Mouse (Mus musculus): ENCODE data around the gene Pno1. TPM values are rescaled to one million over a fixed set of nuclear protein-coding genes. Genes with fewer than 3 reads are reported as not detected.

Gene Pno1
- polyA plus RNA-seq, 1 experiment from 2014 or later = 78.4 TPM

GRCm38 (mm10) chr11:17212141-17212495 lies 750 bp upstream of the Pno1 start:
- under 1% methylated on average over 10 of the region's 10 CpGs for WGBS
- Histone ChIP-seq H3K9ac (peak overlapping the region; percentile 60; the same call in 1 of the 2 replicates), H3K27me3 (replicated peaks) (no peaks in the 10 kb centered on the region), H3K9me3 (no peaks in the 10 kb centered on the region), H3K4me1 (peaks cover 10% of the 10 kb centered on the region), H3K4me3 (replicated peaks) (peak overlapping the region; percentile 99), H3K36me3 (no peaks in the 10 kb centered on the region), H3K4me2 (peak overlapping the region; percentile 63), H3K27ac (peak overlapping the region; percentile 83)
- no peak for ATAC-seq (ENCODE audit: insufficient read depth, low FRiP score, low read depth)

GRCm38 (mm10) chr11:17202481-17202880 lies 8.9 kb downstream of the Pno1 start:
- Histone ChIP-seq H3K4me3 (replicated peaks) (no peak overlapping the region), H3K36me3 (peaks cover 15% of the 10 kb centered on the region; the same call in 1 of the 2 replicates), H3K9ac (no peak overlapping the region), H3K27ac (no peak overlapping the region), H3K4me1 (no peaks in the 10 kb centered on the region), H3K4me2 (no peak overlapping the region), H3K9me3 (no peaks in the 10 kb centered on the region), H3K27me3 (replicated peaks) (no peaks in the 10 kb centered on the region)
- 86% methylated on average over 6 of the region's 6 CpGs for WGBS
- no peak for ATAC-seq (ENCODE audit: insufficient read depth, low FRiP score, low read depth)

GRCm38 (mm10) chr11:17200936-17201335 lies 10.4 kb downstream of the Pno1 start:
- H3K36me3 ChIP-seq = peaks cover 24% of the 10 kb centered on the region; the same call in 1 of the 2 replicates
- H3K4me3 ChIP-seq (replicated peaks) = no peak overlapping the region
- H3K9me3 ChIP-seq = no peaks in the 10 kb centered on the region
- 81% methylated on average over 4 of the region's 4 CpGs for WGBS
- H3K9ac ChIP-seq = no peak overlapping the region
- H3K27ac ChIP-seq = no peak overlapping the region
- ATAC-seq (ENCODE audit: insufficient read depth, low FRiP score, low read depth) = no peak
- no peak overlapping the region for H3K4me2 ChIP-seq
- H3K4me1 ChIP-seq = no peaks in the 10 kb centered on the region
- H3K27me3 ChIP-seq (replicated peaks) = no peaks in the 10 kb centered on the region

DNA sequence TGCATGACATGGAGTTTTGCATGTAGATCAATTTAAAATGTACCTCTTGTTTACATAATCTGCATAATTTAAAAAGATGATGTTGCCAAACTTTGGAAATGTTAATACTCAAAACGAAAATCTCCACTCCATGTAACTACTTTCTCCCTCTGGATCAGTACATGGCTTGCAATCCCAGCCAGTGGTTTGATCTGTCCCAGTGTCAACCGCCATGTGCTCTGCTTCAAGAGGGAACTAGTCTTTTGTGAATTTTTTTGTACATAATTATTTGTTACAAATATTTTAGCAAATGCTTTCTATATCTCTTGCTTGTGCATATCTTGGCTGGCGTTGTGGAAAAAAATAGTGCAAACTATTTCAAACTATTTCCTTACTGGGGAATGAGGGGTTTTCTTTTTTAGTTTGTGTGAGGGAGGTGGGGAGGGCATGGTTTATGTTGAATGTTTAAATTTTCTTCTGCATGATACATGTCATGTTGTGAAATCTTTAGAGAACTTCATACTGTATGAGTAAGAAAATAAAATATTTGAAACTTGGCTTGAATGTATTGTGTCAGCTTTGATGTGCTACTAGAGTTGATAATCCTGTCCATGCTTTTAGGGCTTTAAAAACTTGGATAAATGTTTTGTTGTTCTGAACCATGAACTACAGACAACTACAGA lies 11.4 kb downstream of the Pno1 start:
- Histone ChIP-seq H3K9ac (no peak overlapping the region), H3K36me3 (peaks cover 33% of the 10 kb centered on the region), H3K4me3 (replicated peaks) (no peak overlapping the region), H3K27ac (no peak overlapping the region), H3K9me3 (no peaks in the 10 kb centered on the region), H3K4me1 (no peaks in the 10 kb centered on the region), H3K27me3 (replicated peaks) (no peaks in the 10 kb centered on the region), H3K4me2 (no peak overlapping the region)
- ATAC-seq (ENCODE audit: insufficient read depth, low FRiP score, low read depth) = no peak
- WGBS = 84% methylated on average over 3 of the region's 3 CpGs

DNA sequence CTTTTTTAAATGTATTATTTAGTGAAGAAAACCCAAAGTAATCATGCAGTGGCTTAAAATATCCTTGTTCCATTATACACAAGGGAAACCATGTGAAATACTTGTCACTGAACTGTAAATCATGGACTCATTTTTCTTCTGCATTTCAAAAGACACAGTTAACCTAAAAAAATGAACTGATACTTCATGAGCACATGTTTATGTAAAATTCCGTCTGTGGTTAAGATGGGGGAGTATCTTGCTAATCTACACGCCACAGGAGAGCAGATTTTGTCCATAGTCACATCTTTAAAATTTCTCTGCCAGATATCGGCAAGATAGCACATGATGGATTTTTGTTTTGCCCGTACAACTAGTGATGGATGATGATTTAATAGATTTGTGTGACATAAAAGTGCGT lies 12.2 kb downstream of the Pno1 start:
- no peaks in the 10 kb centered on the region for H3K4me1 ChIP-seq
- H3K27ac ChIP-seq = no peak overlapping the region
- no peaks in the 10 kb centered on the region for H3K27me3 ChIP-seq (replicated peaks)
- H3K36me3 ChIP-seq = peaks cover 36% of the 10 kb centered on the region
- 76% methylated on average over 5 of the region's 5 CpGs for WGBS
- no peak for ATAC-seq (ENCODE audit: insufficient read depth, low FRiP score, low read depth)
- H3K9me3 ChIP-seq = no peaks in the 10 kb centered on the region
- H3K4me2 ChIP-seq = no peak overlapping the region
- no peak overlapping the region for H3K4me3 ChIP-seq (replicated peaks)
- H3K9ac ChIP-seq = no peak overlapping the region

GRCm38 (mm10) chr11:17192151-17192844 lies 19.1 kb downstream of the Pno1 start:
- Histone ChIP-seq H3K9me3 (no peaks in the 10 kb centered on the region), H3K9ac (no peak overlapping the region), H3K27ac (no peak overlapping the region), H3K4me1 (no peaks in the 10 kb centered on the region), H3K4me2 (no peak overlapping the region), H3K36me3 (peaks cover 23% of the 10 kb centered on the region), H3K27me3 (replicated peaks) (no peaks in the 10 kb centered on the region), H3K4me3 (replicated peaks) (no peak overlapping the region)
- WGBS = 71% methylated on average over 9 of the region's 9 CpGs
- ATAC-seq (ENCODE audit: insufficient read depth, low FRiP score, low read depth) = no peak

- Histone ChIP-seq H3K4me1 (no peaks in the 10 kb centered on the region), H3K27ac (no peak overlapping the region), H3K36me3 (no peaks in the 10 kb centered on the region), H3K4me3 (replicated peaks) (no peak overlapping the region), H3K4me2 (no peak overlapping the region), H3K27me3 (replicated peaks) (no peaks in the 10 kb centered on the region), H3K9me3 (no peaks in the 10 kb centered on the region), H3K9ac (no peak overlapping the region)
- WGBS = 67% methylated on average over 3 of the region's 3 CpGs
- no peak for ATAC-seq (ENCODE audit: insufficient read depth, low FRiP score, low read depth)
Observed at GRCm38 (mm10) chr11:17188786-17189185, 22.6 kb downstream of the Pno1 start.

DNA sequence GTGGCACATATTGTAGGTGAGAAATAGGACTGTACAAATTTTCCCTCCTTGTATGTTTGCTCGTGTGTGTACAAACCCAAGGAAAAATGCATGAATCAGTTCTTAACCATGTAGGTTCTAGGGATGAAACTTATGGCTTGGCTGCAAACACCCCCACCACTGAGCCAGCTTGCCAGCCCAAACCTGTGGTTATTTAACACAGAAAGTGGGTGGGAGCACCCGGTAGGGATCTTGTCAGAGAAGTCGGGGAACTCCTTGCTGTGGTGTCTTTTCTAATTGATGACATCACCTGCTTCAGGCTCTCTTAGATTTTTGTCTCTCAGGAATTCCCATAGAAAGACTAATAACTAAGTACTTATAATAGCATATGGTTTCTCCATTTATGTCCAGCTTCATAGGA lies 23.7 kb downstream of the Pno1 start:
- Histone ChIP-seq H3K4me1 (no peaks in the 10 kb centered on the region), H3K9ac (no peak overlapping the region), H3K36me3 (no peaks in the 10 kb centered on the region), H3K9me3 (no peaks in the 10 kb centered on the region), H3K4me3 (replicated peaks) (no peak overlapping the region), H3K27me3 (replicated peaks) (no peaks in the 10 kb centered on the region), H3K4me2 (no peak overlapping the region), H3K27ac (no peak overlapping the region)
- ATAC-seq (ENCODE audit: insufficient read depth, low FRiP score, low read depth) = no peak
- 86% methylated on average over 3 of the region's 3 CpGs for WGBS

DNA sequence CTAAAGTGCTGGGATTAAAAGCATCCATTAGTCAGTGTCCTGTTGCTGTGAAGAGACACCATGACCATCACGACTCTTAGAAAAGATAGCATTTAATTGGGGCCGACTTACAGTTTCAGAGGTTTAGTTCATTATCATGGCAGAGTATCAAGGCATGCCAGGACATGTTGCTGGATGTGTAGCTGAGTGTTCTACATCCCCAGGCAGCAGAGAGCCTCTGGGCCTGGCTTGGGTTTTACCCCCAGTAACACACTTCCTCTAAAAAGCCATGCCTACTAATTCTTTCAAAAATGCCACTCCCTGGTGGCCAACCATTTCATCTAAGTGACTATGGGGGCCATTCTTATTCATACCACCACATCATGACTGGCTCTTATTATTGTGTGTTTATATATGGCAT lies 28.2 kb downstream of the Pno1 start:
- no peak for ATAC-seq (ENCODE audit: insufficient read depth, low FRiP score, low read depth)
- no peaks in the 10 kb centered on the region for H3K27me3 ChIP-seq (replicated peaks)
- no peak overlapping the region for H3K4me2 ChIP-seq
- H3K9me3 ChIP-seq = no peaks in the 10 kb centered on the region
- H3K9ac ChIP-seq = no peak overlapping the region
- no peaks in the 10 kb centered on the region for H3K4me1 ChIP-seq
- WGBS = 85% methylated on average over 2 of the region's 2 CpGs
- H3K4me3 ChIP-seq (replicated peaks) = no peak overlapping the region
- no peak overlapping the region for H3K27ac ChIP-seq
- no peaks in the 10 kb centered on the region for H3K36me3 ChIP-seq

GRCm38 (mm10) chr11:17181807-17182206 lies 29.6 kb downstream of the Pno1 start, which contains the start of gene Wdr92:
Gene Wdr92 (plus strand): TSS chr11:17182107.
- Histone ChIP-seq H3K36me3 (no peaks in the 10 kb centered on the region), H3K4me3 (replicated peaks) (no peak within 1 kb of the TSS), H3K4me1 (no peaks in the 10 kb centered on the region), H3K27ac (no peak within 1 kb of the TSS), H3K4me2 (no peak within 1 kb of the TSS), H3K27me3 (replicated peaks) (no peaks in the 10 kb centered on the region), H3K9me3 (no peaks in the 10 kb centered on the region), H3K9ac (no peak within 1 kb of the TSS)
- 78% methylated on average over 3 of the region's 3 CpGs for WGBS
- ATAC-seq (ENCODE audit: insufficient read depth, low FRiP score, low read depth) = no peak

- H3K27ac ChIP-seq = no peak overlapping the region
- H3K27me3 ChIP-seq (replicated peaks) = no peaks in the 10 kb centered on the region
- no peaks in the 10 kb centered on the region for H3K36me3 ChIP-seq
- no peak for ATAC-seq (ENCODE audit: insufficient read depth, low FRiP score, low read depth)
- no peaks in the 10 kb centered on the region for H3K9me3 ChIP-seq
- no peak overlapping the region for H3K4me3 ChIP-seq (replicated peaks)
- no peaks in the 10 kb centered on the region for H3K4me1 ChIP-seq
- H3K9ac ChIP-seq = no peak overlapping the region
- WGBS = 74% methylated on average over 3 of the region's 3 CpGs
- no peak overlapping the region for H3K4me2 ChIP-seq
Observed at GRCm38 (mm10) chr11:17180753-17181152, 30.6 kb downstream of the Pno1 start.

- Histone ChIP-seq H3K36me3 (peaks cover 7% of the 10 kb centered on the region; the same call in 1 of the 2 replicates), H3K4me1 (peaks cover under 1% of the 10 kb centered on the region), H3K4me2 (no peak overlapping the region), H3K9ac (no peak overlapping the region), H3K27me3 (replicated peaks) (no peaks in the 10 kb centered on the region), H3K4me3 (replicated peaks) (no peak overlapping the region), H3K27ac (no peak overlapping the region), H3K9me3 (no peaks in the 10 kb centered on the region)
- WGBS = 91% methylated on average over 1 of the region's 1 CpGs
- ATAC-seq (ENCODE audit: insufficient read depth, low FRiP score, low read depth) = no peak
Observed at GRCm38 (mm10) chr11:17176638-17177037, 34.7 kb downstream of the Pno1 start.
